Mouse (Mus musculus): ENCODE data around the gene Gm19345.

Gene Gm19345

GRCm38 (mm10) chr7:19851858-19852570 is at the start of gene Gm19345:
TSS of gene Gm19345 (plus strand) at chr7:19852003.
- peak; percentile 69 for ATAC-seq (ENCODE audit: low TSS enrichment)

GRCm38 (mm10) chr7:19802995-19803394 is 48.8 kb upstream of the Gm19345 start:
- no peak; the same call in 1 of the 2 replicates for ATAC-seq (ENCODE audit: low TSS enrichment)

GRCm38 (mm10) chr7:19806356-19806969 is 45.3 kb upstream of the Gm19345 start:
- no peak for ATAC-seq (ENCODE audit: low TSS enrichment)

GRCm38 (mm10) chr7:19809369-19809768 is 42.4 kb upstream of the Gm19345 start:
- 0 out of 2 replicates have a peak, but pooled peaks have one; percentile 55 for ATAC-seq (ENCODE audit: low TSS enrichment)

- ATAC-seq (ENCODE audit: low TSS enrichment) = peak; percentile 34; the same call in 1 of the 2 replicates
Measured at GRCm38 (mm10) chr7:19811114-19811513, 40.7 kb upstream of the Gm19345 start.

GRCm38 (mm10) chr7:19813161-19813560 is 38.6 kb upstream of the Gm19345 start:
- ATAC-seq (ENCODE audit: low TSS enrichment) = no peak

GRCm38 (mm10) chr7:19813579-19814122 is 38.2 kb upstream of the Gm19345 start:
- no peak for ATAC-seq (ENCODE audit: low TSS enrichment)

GRCm38 (mm10) chr7:19815296-19816223 is 36.2 kb upstream of the Gm19345 start:
- 0 out of 2 replicates have a peak, but pooled peaks have one; percentile 27 for ATAC-seq (ENCODE audit: low TSS enrichment)

GRCm38 (mm10) chr7:19816224-19816771 is 35.5 kb upstream of the Gm19345 start:
- no peak; the same call in 1 of the 2 replicates for ATAC-seq (ENCODE audit: low TSS enrichment)

- no peak for ATAC-seq (ENCODE audit: low TSS enrichment)
Measured at GRCm38 (mm10) chr7:19817382-19818105, 34.3 kb upstream of the Gm19345 start.

GRCm38 (mm10) chr7:19818440-19818839 is 33.4 kb upstream of the Gm19345 start:
- no peak for ATAC-seq (ENCODE audit: low TSS enrichment)

- no peak for ATAC-seq (ENCODE audit: low TSS enrichment)
Measured at GRCm38 (mm10) chr7:19818875-19819274, 32.9 kb upstream of the Gm19345 start.

- ATAC-seq (ENCODE audit: low TSS enrichment) = no peak
Measured at GRCm38 (mm10) chr7:19820347-19821048, 31.3 kb upstream of the Gm19345 start.

GRCm38 (mm10) chr7:19821633-19822032 is 30.2 kb upstream of the Gm19345 start:
- no peak for ATAC-seq (ENCODE audit: low TSS enrichment)

GRCm38 (mm10) chr7:19822193-19822592 is 29.6 kb upstream of the Gm19345 start:
- ATAC-seq (ENCODE audit: low TSS enrichment) = no peak

GRCm38 (mm10) chr7:19822604-19823058 is 29.2 kb upstream of the Gm19345 start, which contains the start of gene Bcl3:
TSS of gene Bcl3 (minus strand) at chr7:19822770.
- ATAC-seq (ENCODE audit: low TSS enrichment) = no peak

- 0 out of 2 replicates have a peak, but pooled peaks have one; percentile 13 for ATAC-seq (ENCODE audit: low TSS enrichment)
Measured at GRCm38 (mm10) chr7:19823256-19824181, 28.3 kb upstream of the Gm19345 start.

GRCm38 (mm10) chr7:19824182-19824973 is 27.4 kb upstream of the Gm19345 start:
- ATAC-seq (ENCODE audit: low TSS enrichment) = peak; percentile 47
